Mouse (Mus musculus): ENCODE data around the gene Oit3.
A peak's percentile ranks its signal among the peaks of the same experiment; 100 is the strongest.
"Not testable (repeated sequence)": the region's sequence is repeated elsewhere in the genome, so short reads cannot be mapped to it uniquely, and the experiment has no call there.

Gene Oit3

DNA sequence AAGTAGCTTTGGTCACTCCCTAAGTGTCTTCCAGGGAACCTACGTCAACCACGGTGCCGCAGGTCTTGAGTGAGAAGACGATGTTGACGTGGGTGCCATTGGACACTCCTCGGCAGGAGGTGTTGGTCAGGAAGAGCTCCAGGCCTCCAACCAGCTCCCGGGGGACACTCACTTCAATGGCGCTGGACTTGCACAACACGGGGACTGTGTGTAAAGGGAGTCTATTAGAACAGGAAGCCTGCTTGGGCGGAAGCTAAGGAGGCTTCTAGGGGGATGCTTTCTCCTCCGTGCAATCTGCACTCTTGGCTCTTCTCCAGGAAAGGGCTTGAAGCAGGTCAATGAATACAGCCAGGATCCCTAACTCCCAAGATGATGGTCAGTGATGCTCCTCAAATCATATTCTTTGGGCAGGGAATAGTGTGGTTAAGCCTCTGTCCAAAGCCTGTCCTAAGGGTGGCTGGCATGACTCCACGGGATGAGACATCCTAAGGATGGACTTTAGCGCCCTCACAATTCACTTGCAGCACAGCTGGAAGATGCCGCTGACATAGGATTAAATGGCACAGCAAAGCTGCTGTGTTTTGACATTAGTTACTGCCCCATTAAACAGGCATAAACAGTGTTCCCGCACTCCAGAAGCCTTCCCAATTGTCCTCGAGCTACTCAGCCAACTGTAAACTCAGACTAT lies 12.0 kb downstream of the Oit3 start:
- DNase-seq (ENCODE audit: low spot score) = no peak

GRCm38 (mm10) chr10:59426371-59426770 lies 15.2 kb downstream of the Oit3 start:
- no peak for DNase-seq (ENCODE audit: low spot score)

GRCm38 (mm10) chr10:59425369-59425768 lies 16.2 kb downstream of the Oit3 start:
- DNase-seq (ENCODE audit: low spot score) = no peak

GRCm38 (mm10) chr10:59424453-59424852 lies 17.1 kb downstream of the Oit3 start:
- no peak for DNase-seq (ENCODE audit: low spot score)

- DNase-seq (ENCODE audit: low spot score) = no peak
Measured at GRCm38 (mm10) chr10:59419516-59419915, 22.1 kb downstream of the Oit3 start.

GRCm38 (mm10) chr10:59416623-59417022 lies 25.0 kb downstream of the Oit3 start:
- DNase-seq (ENCODE audit: low spot score) = no peak

- no peak for DNase-seq (ENCODE audit: low spot score)
Measured at GRCm38 (mm10) chr10:59413711-59414110, 27.9 kb downstream of the Oit3 start.

DNA sequence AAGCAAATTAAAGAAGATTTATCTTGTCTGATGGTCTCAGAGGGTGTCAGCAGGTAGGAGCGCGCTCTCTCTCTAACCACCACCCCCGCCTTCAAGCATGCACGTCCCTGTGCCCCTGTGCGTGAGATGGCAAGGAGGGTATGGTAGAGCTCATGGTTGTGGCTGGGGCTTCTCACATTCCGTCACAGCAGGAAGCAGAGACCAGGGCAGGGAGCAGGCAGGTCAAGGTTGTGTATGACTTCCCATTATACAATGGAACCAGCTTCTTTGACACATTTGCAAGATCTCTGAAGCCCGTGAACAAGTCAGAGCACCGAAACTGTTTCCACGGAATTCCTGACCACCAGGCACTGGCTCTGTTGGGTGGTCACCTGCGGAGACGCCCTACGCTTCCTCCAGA lies 31.3 kb downstream of the Oit3 start:
- no peak for DNase-seq (ENCODE audit: low spot score)

- no peak for DNase-seq (ENCODE audit: low spot score)
Measured at GRCm38 (mm10) chr10:59408499-59408898, 33.1 kb downstream of the Oit3 start.

DNA sequence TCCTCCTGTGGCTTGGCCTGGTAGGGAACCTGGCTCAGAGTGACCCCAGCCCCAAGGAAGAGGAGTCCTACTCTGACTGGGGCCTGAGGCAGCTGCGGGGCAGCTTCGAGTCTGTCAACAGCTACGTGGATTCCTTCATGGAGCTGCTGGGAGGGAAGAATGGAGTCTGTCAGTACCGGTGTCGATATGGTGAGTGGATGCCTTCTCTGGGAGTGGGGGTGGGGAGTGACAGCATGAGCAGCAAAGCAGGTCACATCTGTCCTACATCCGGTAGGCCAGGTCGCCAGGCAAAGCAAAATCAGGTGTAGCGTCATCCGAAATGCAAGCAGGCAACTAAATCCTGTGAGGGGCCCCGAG lies 37.8 kb downstream of the Oit3 start:
- no peak for DNase-seq (ENCODE audit: low spot score)

DNA sequence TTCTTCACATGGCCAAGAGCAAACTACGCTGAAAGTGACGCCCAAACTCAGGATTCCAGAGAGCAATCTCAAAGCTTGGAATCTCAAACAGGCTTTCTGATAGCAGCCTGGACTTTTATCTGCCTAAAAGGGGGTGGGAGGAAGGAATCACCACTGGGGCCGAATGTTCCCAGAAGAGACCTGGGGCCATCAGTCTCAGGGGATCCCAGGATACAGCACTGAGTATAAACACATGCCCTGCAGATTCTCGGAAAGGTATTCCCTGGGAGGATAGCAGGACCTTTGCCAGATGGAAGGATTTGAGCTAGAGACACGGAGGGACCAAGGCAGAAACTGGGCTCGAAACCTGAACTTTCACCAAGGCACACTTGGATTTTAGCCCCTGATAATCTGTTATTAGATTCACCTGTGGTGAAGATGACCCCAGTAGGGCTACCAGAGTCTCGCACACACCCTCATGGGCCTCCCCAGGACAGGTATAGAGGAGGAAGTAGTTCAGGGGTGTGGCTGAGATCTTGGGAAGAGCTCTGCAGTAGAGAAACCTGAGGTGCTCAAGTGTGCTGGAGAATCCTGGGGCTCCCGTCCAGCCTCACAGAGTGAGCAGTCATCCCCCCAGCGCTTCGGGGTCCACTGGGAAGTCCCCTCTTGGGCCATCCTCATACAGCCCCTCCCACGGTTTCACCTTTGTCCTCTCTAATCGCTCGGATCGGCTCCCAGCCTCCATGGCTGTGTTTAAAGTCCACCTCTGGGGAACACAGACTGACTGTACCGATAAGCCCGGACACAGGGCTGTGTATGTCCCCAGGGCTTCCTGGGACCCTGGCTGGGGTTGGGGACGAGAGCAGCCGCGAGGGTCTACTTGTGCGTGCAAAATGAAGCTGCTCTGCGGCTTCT lies 38.4 kb downstream of the Oit3 start, which contains the start of gene Pla2g12b:
Pla2g12b (plus strand) TSS at position 762 of the 894 bp plus-strand sequence.
- no peak for DNase-seq (ENCODE audit: low spot score)

DNA sequence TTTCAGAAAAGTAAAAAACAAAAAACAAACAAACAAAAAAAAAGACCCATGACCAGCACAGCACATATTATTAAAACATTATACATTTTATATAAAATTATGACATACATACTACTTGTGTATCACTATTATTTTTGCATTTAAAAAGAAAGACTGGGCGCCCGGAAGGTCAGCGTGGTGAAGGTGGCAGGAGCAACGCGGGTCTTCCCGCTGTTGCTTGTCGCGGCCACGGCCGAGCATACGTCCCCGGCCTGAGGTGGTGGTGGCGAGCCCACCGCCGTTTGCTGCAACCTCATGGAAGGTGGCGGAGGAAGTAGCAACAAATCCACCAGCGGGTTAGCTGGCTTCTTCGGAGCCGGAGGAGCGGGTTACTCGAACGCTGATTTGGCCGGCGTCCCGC lies 46.1 kb downstream of the Oit3 start, which contains the start of gene Gm10273:
Gm10273 (plus strand) TSS at position 172 of the 400 bp plus-strand sequence.
- DNase-seq (ENCODE audit: low spot score) = not testable (repeated sequence)

DNA sequence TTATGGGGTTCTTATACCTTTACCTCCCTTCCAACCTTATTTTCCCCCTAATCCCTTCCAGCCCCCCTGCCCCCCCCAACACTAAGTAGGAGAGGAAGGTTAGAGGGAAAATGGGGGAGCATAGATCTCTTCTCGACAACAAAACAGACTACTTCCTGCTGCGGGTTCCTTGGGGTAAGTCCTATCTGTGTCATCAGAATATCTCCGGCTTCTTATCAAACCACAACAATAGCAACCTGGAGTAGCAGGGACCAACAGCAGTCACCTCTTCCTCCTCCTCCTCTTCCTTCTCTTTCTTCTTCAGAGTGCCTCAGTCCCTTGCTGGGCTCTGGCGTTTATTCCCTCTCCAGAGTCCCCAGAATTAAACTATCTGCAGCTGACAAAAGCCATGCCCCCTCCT lies 49.7 kb downstream of the Oit3 start:
- DNase-seq (ENCODE audit: low spot score) = no peak

DNA sequence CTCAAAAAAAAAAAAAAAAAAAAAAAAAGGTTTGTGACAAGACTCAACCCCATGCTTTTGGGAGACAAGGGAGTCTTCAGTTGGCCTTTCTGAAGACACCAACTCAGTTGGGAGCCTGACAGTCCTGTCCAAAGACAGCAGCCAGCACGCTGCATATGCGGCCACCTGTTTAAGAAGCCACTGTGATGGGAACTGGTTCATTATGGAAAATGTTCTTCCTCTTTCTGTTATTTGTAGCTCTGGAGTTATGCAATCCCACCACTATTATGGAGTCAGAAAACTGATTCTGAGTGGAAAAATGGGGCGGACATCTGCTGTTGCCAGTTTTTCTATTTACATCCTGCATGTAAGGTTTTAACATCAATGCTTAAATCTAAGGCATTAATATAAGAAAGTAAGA lies 51.9 kb downstream of the Oit3 start:
- DNase-seq (ENCODE audit: low spot score) = no peak

DNA sequence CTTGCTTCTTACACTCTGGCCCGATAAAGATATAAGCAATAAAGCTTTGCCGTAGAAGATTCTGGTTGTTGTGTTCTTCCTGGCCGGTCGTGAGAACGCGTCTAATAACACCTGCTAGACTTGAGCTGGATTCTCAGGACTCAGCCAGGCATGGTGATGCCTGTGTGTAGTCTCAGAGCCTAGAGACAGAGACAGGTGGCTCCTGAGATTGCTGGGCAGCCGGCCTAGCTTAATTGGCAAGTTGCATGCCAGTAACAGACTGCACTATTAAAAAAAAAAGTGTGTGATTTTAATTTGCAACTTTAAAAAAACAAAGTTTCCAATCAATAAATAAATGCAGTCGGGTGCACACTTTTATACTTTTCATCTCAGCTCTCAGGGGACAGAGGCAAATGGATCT lies 54.6 kb downstream of the Oit3 start:
- no peak for DNase-seq (ENCODE audit: low spot score)

DNA sequence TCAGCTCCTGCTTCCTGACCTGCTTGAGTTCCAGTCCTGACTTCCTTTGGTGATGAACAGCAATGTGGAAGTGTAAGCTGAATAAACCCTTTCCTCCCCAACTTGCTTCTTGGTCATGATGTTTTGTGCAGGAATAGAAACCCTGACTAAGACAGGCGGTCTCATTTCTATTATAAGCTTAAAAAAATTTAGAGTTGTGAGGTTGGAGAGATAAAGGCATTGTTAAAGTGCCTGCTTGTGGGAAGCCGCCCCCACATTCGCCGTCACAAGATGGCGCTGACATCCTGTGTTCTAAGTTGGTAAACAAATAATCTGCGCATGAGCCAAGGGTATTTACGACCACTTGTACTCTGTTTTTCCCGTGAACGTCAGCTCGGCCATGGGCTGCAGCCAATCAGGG lies 60.0 kb downstream of the Oit3 start:
- DNase-seq (ENCODE audit: low spot score) = peak; percentile 45

DNA sequence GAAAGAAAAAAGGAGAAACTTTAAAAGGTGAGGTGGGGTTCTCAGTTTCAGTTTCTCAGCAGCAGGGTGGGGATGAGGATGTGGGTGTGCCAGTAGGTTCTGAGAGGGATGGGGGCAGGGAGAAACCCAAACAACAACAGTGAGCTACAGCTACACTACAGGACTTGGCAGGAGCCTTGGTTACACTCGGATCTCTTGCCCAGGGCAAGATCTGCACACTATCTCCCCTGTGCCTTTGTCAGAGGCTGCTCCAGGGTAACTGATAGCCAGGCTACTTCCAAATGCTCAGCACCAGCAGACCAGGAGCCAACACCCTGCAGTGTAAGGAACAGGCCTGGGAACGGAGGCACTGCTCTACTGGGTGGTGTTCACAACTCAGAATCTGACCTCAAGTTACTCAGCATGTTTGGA lies 61.2 kb downstream of the Oit3 start:
- DNase-seq (ENCODE audit: low spot score) = no peak

DNA sequence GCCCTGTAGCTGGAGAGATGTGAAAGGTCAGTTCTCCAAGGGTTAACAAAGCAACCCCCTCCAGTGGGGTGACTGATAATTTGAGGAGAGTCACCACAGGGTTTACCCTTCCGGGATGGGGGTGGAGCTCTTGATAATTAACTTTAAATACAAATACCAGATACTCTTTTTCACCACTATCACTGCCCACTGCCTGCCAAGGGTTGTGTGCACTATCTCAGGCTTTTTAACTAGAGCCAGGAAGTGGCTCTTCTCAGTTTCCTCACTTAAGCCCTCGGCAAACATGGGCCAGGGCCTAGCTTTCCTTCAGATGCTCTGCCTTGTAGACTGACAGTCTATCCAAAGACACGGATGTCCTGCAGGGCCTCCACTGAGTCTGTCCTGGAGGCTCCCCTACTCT lies 61.7 kb downstream of the Oit3 start:
- no peak for DNase-seq (ENCODE audit: low spot score)

DNA sequence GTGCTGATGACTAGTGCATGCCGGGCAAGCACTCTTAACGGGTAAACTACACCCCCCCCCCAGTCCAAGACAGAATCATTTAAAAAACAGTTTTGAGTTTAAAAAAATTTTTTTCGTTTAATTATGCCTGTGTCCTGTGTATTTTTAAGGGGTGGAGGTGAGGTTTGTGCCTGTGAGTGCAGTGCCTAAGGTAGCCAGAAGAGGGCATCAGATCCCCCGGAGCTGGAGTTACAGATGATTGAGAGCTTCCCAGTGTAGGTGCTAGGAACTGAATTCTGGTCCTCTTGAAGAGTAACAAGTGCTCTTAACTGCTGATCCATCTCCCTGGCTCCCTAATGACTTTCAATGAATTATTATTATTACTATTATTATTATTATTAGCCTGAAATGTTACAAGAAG lies 62.9 kb downstream of the Oit3 start:
- no peak for DNase-seq (ENCODE audit: low spot score)

GRCm38 (mm10) chr10:59377906-59378305 lies 63.7 kb downstream of the Oit3 start:
- no peak for DNase-seq (ENCODE audit: low spot score)

All from retina, embryonic 14.5 days (tissue).